Mouse (Mus musculus) embryo, embryonic 9.5 days (tissue): ENCODE measurements at regions not wholly inside any gene's neighbourhood (a gene's known extent, or its start where the extent isn't known, plus 50 kb on each side); places are given as distances from the start of the nearest gene placed in this dataset.
"Not testable (repeated sequence)": the region's sequence is repeated elsewhere in the genome, so short reads cannot be mapped to it uniquely, and the experiment has no call there.

ENCODE experiments used
- DNase-seq: peaks from one replicate; pipeline ENCODE4 v3.0.0-alpha.2; 2017; ENCODE audit errors: extremely low spot score

GRCm38 (mm10) chr12:117327086-117327485, 189.2 kb upstream of the Rapgef5 start:
- not testable (repeated sequence) for DNase-seq

GRCm38 (mm10) chr12:117330418-117330817, 185.9 kb upstream of the Rapgef5 start:
- no peak for DNase-seq

GRCm38 (mm10) chr12:117336856-117337255, 179.4 kb upstream of the Rapgef5 start:
- DNase-seq: no peak

- no peak for DNase-seq
Measured at GRCm38 (mm10) chr12:117342321-117342720, 174.0 kb upstream of the Rapgef5 start.

GRCm38 (mm10) chr12:117343121-117343520, 173.2 kb upstream of the Rapgef5 start:
- no peak for DNase-seq

GRCm38 (mm10) chr12:117343605-117344004, 172.7 kb upstream of the Rapgef5 start:
- not testable (repeated sequence) for DNase-seq

GRCm38 (mm10) chr12:117344266-117345087, 171.8 kb upstream of the Rapgef5 start:
- DNase-seq: peak; percentile 47

- DNase-seq: peak; percentile 80
Measured at GRCm38 (mm10) chr12:117345088-117345977, 170.9 kb upstream of the Rapgef5 start.

- no peak for DNase-seq
Measured at GRCm38 (mm10) chr12:117346091-117346490, 170.2 kb upstream of the Rapgef5 start.

GRCm38 (mm10) chr12:117347135-117347534, 169.1 kb upstream of the Rapgef5 start:
- DNase-seq: no peak

GRCm38 (mm10) chr12:117348516-117348915, 167.8 kb upstream of the Rapgef5 start:
- DNase-seq: no peak

GRCm38 (mm10) chr12:117351900-117352299, 164.4 kb upstream of the Rapgef5 start:
- peak; percentile 82 for DNase-seq

- DNase-seq: no peak
Measured at GRCm38 (mm10) chr12:117352511-117352910, 163.8 kb upstream of the Rapgef5 start.

GRCm38 (mm10) chr12:117352938-117353337, 163.3 kb upstream of the Rapgef5 start:
- peak; percentile 56 for DNase-seq

- DNase-seq: no peak
Measured at GRCm38 (mm10) chr12:117357811-117358210, 158.5 kb upstream of the Rapgef5 start.

- DNase-seq: no peak
Measured at GRCm38 (mm10) chr12:117358891-117359290, 157.4 kb upstream of the Rapgef5 start.

- no peak for DNase-seq
Measured at GRCm38 (mm10) chr12:117360215-117360614, 156.1 kb upstream of the Rapgef5 start.

GRCm38 (mm10) chr12:117361826-117362225, 154.5 kb upstream of the Rapgef5 start:
- DNase-seq: no peak

GRCm38 (mm10) chr12:117363457-117363856, 152.8 kb upstream of the Rapgef5 start:
- not testable (repeated sequence) for DNase-seq

- no peak for DNase-seq
Measured at GRCm38 (mm10) chr12:117365181-117365580, 151.1 kb upstream of the Rapgef5 start.

GRCm38 (mm10) chr12:117365876-117366275, 150.4 kb upstream of the Rapgef5 start:
- no peak for DNase-seq

- DNase-seq: no peak
Measured at GRCm38 (mm10) chr12:117378297-117378887, 137.9 kb upstream of the Rapgef5 start.
